Mouse (Mus musculus) neural tube, embryonic 13.5 days (tissue): ENCODE results near the gene Zfp286. TPM values are rescaled to one million over a fixed set of nuclear protein-coding genes. Genes with fewer than 3 reads are reported as not detected.

Source experiments
- ATAC-seq: fragments of 200-750 bp; cut with Nextera tagmentation; 2 replicates; pipeline ENCODE4 v1.8.0; 2017; ENCODE audit warnings: low read depth, mild to moderate bottlenecking, moderate TSS enrichment, moderate library complexity
- H3K27ac ChIP-seq: fragments of 300-500 bp; sonication (generic); replicated peaks from 2 replicates; pipeline ENCODE4 v1.5.1; 2015; ENCODE audit warnings: moderate library complexity, mild to moderate bottlenecking, inconsistent platforms
- H3K27me3 ChIP-seq: fragments of 300-500 bp; sonication (generic); 2 replicates; pipeline ENCODE4 v1.6.1; 2015; ENCODE audit warnings: mild to moderate bottlenecking, inconsistent platforms
- H3K36me3 ChIP-seq: fragments of 300-500 bp; sonication (generic); 2 replicates; pipeline ENCODE4 v1.6.1; 2015; ENCODE audit warnings: mild to moderate bottlenecking, inconsistent platforms
- H3K4me1 ChIP-seq: fragments of 300-500 bp; sonication (generic); replicated peaks from 2 replicates; pipeline ENCODE4 v1.6.1; 2015; ENCODE audit warnings: inconsistent platforms
- H3K4me2 ChIP-seq: fragments of 300-500 bp; sonication (generic); 2 replicates; pipeline ENCODE4 v1.6.1; 2015; ENCODE audit warnings: inconsistent platforms, mild to moderate bottlenecking, moderate library complexity
- H3K4me3 ChIP-seq: fragments of 300-500 bp; sonication (generic); 2 replicates; pipeline ENCODE4 v1.5.1; 2015; ENCODE audit warnings: mild to moderate bottlenecking, inconsistent platforms
- H3K9ac ChIP-seq: fragments of 300-500 bp; sonication (generic); 2 replicates; pipeline ENCODE4 v1.6.1; 2015; ENCODE audit warnings: moderate library complexity, mild to moderate bottlenecking, inconsistent platforms
- H3K9me3 ChIP-seq: fragments of 300-500 bp; sonication (generic); 2 replicates; pipeline ENCODE4 v1.6.1; 2016; ENCODE audit warnings: inconsistent platforms
- WGBS: fragments of 180-500 bp; shearing (Covaris S2); methylation state at CpG from one replicate; pipeline ENCODE4 v1.1.7; 2015; 5-methylcytosine and 5-hydroxymethylcytosine counted together
- polyA plus RNA-seq: library from polyadenylated mRNA; unstranded; fragments of >200 nt; fragmentation: Nextera tagmentation; extraction: Ambion mirVana; gene quantifications from 2 replicates; pipeline ENCODE4 v1.2.1, GENCODE M21; 2015

Zfp286 gene
- polyA plus RNA-seq, 1 experiment from 2014 or later, result 30.2 TPM

GRCm38 (mm10) chr11:62742261-62742957 is 46.9 kb downstream of the Zfp286 start:
- no peak for ATAC-seq
- no peak overlapping the region for H3K9ac ChIP-seq

GRCm38 (mm10) chr11:62741186-62741585 is 48.1 kb downstream of the Zfp286 start:
- Histone ChIP-seq H3K27me3 (no peaks in the 10 kb centered on the region; the same call in 1 of the 2 replicates), H3K36me3 (no peaks in the 10 kb centered on the region), H3K27ac (no peak overlapping the region), H3K4me3 (no peak overlapping the region), H3K4me1 (peaks cover 6% of the 10 kb centered on the region; the same call in 1 of the 2 replicates), H3K9ac (no peak overlapping the region), H3K9me3 (no peaks in the 10 kb centered on the region), H3K4me2 (no peak overlapping the region)
- ATAC-seq, result no peak
- 95% methylated on average over 2 of the region's 2 CpGs for WGBS

More at GRCm38 (mm10) chr11:62742261-62742957, 46.9 kb downstream of the Zfp286 start:
- Histone ChIP-seq H3K9me3 (no peaks in the 10 kb centered on the region), H3K4me1 (peaks cover 6% of the 10 kb centered on the region; the same call in 1 of the 2 replicates), H3K36me3 (no peaks in the 10 kb centered on the region), H3K27ac (no peak overlapping the region), H3K27me3 (no peaks in the 10 kb centered on the region; the same call in 1 of the 2 replicates), H3K4me2 (no peak overlapping the region), H3K4me3 (no peak overlapping the region)
- 80% methylated on average over 10 of the region's 10 CpGs for WGBS

- Histone ChIP-seq H3K4me3 (no peak overlapping the region), H3K9ac (no peak overlapping the region), H3K4me2 (no peak overlapping the region), H3K9me3 (no peaks in the 10 kb centered on the region), H3K27ac (no peak overlapping the region), H3K27me3 (no peaks in the 10 kb centered on the region), H3K36me3 (peaks cover 15% of the 10 kb centered on the region), H3K4me1 (peaks cover 23% of the 10 kb centered on the region)
- ATAC-seq, result no peak
- 88% methylated on average over 3 of the region's 3 CpGs for WGBS
These were observed 56.6 kb downstream of the Zfp286 start for GRCm38 (mm10) chr11:62732665-62733064.

GRCm38 (mm10) chr11:62732022-62732387 is 57.3 kb downstream of the Zfp286 start:
- Histone ChIP-seq H3K4me3 (peak overlapping the region; percentile 83), H3K27ac (peak overlapping the region; percentile 71), H3K9me3 (no peaks in the 10 kb centered on the region), H3K36me3 (peaks cover 22% of the 10 kb centered on the region), H3K4me1 (peaks cover 23% of the 10 kb centered on the region), H3K4me2 (peak overlapping the region; percentile 69), H3K27me3 (no peaks in the 10 kb centered on the region), H3K9ac (peak overlapping the region; percentile 89)
- 12% methylated on average over 5 of the region's 5 CpGs for WGBS
- ATAC-seq, result no peak; the same call in 1 of the 2 replicates

GRCm38 (mm10) chr11:62731311-62732021 is 57.8 kb downstream of the Zfp286 start, which contains the start of gene Zfp287:
TSS of gene Zfp287 (minus strand) at chr11:62731905.
- WGBS, result under 1% methylated on average over 48 of the region's 48 CpGs
- peak within 1 kb of the TSS; percentile 95 for H3K27ac ChIP-seq
- no peaks in the 10 kb centered on the region for H3K9me3 ChIP-seq
- peak within 1 kb of the TSS; percentile 83 for H3K4me3 ChIP-seq
- peak within 1 kb of the TSS; percentile 89 for H3K9ac ChIP-seq
- peak; percentile 99 for ATAC-seq
- H3K36me3 ChIP-seq, result peaks cover 22% of the 10 kb centered on the region
- no peaks in the 10 kb centered on the region for H3K27me3 ChIP-seq
- H3K4me2 ChIP-seq, result peak within 1 kb of the TSS; percentile 69
- peaks cover 23% of the 10 kb centered on the region for H3K4me1 ChIP-seq

- Histone ChIP-seq H3K9me3 (no peaks in the 10 kb centered on the region), H3K4me2 (no peak overlapping the region), H3K27ac (no peak overlapping the region), H3K4me3 (no peak overlapping the region), H3K36me3 (peaks cover 52% of the 10 kb centered on the region), H3K4me1 (peaks cover 23% of the 10 kb centered on the region), H3K27me3 (no peaks in the 10 kb centered on the region), H3K9ac (no peak overlapping the region)
- no peak for ATAC-seq
- WGBS, result 91% methylated on average over 8 of the region's 8 CpGs
These were observed 61.0 kb downstream of the Zfp286 start for GRCm38 (mm10) chr11:62728276-62728675.

- Histone ChIP-seq H3K4me1 (no peaks in the 10 kb centered on the region), H3K4me3 (no peak overlapping the region), H3K9me3 (no peaks in the 10 kb centered on the region), H3K9ac (no peak overlapping the region), H3K27ac (no peak overlapping the region), H3K36me3 (peaks cover 68% of the 10 kb centered on the region), H3K4me2 (no peak overlapping the region), H3K27me3 (no peaks in the 10 kb centered on the region)
- ATAC-seq, result no peak
- 88% methylated on average over 5 of the region's 5 CpGs for WGBS
These were observed 78.6 kb downstream of the Zfp286 start for GRCm38 (mm10) chr11:62710657-62711056.

- Histone ChIP-seq H3K36me3 (peaks cover 46% of the 10 kb centered on the region), H3K27me3 (no peaks in the 10 kb centered on the region), H3K4me2 (no peak overlapping the region), H3K4me1 (no peaks in the 10 kb centered on the region), H3K27ac (no peak overlapping the region), H3K4me3 (no peak overlapping the region), H3K9me3 (no peaks in the 10 kb centered on the region), H3K9ac (no peak overlapping the region)
- ATAC-seq, result no peak
- WGBS, result 76% methylated on average over 7 of the region's 7 CpGs
These were observed 81.0 kb downstream of the Zfp286 start for GRCm38 (mm10) chr11:62708252-62708651.

- Histone ChIP-seq H3K27ac (no peak overlapping the region), H3K27me3 (no peaks in the 10 kb centered on the region), H3K9me3 (no peaks in the 10 kb centered on the region), H3K36me3 (peaks cover 27% of the 10 kb centered on the region), H3K4me2 (no peak overlapping the region), H3K4me3 (no peak overlapping the region), H3K9ac (no peak overlapping the region), H3K4me1 (no peaks in the 10 kb centered on the region)
- ATAC-seq, result no peak
- WGBS, result 89% methylated on average over 2 of the region's 2 CpGs
These were observed 83.1 kb downstream of the Zfp286 start for GRCm38 (mm10) chr11:62706141-62706540.

Other genes starting within 250 kb of the Zfp286 start
- gene Ubb, start 238.3 kb downstream of the Zfp286 start, polyA plus RNA-seq, result 4,310 and 4,558 TPM in 2 replicates
- gene Trpv2, start 215.0 kb downstream of the Zfp286 start, polyA plus RNA-seq, result 23.1 and 25.0 TPM in 2 replicates
- gene Lrrc75a, start 140.9 kb downstream of the Zfp286 start, polyA plus RNA-seq, result 8.5 and 8.9 TPM in 2 replicates
- 21.4 and 25.6 TPM in 2 replicates for gene Mmgt2, start 140.8 kb downstream of the Zfp286 start, polyA plus RNA-seq
- gene Zfp287, start 57.6 kb downstream of the Zfp286 start, polyA plus RNA-seq, result 18.7 and 18.9 TPM in 2 replicates
- not detected in 2 replicates for gene Gm10428, start 36.4 kb downstream of the Zfp286 start, polyA plus RNA-seq
- 9.6 and 10.2 TPM in 2 replicates for gene Trim16, start 30.8 kb upstream of the Zfp286 start, polyA plus RNA-seq
- 0.39 and 0.52 TPM in 2 replicates for gene Fbxw10, start 57.6 kb upstream of the Zfp286 start, polyA plus RNA-seq
- 46.9 and 58.4 TPM in 2 replicates for gene Tvp23b, start 90.0 kb upstream of the Zfp286 start, polyA plus RNA-seq
- gene Cdrt4, start 161.7 kb upstream of the Zfp286 start, polyA plus RNA-seq, result 0.44 TPM in 1 of 2 replicates, not detected in the other